Comparison of ENCODE assay signal across 11 mouse cellular contexts in genomic region chr5:136637872-136638271, GRCm38 (mm10). TPM values are rescaled to one million over a fixed set of nuclear protein-coding genes. Genes with fewer than 3 reads are reported as not detected.
DNase-seq lines count a peak whose midpoint lies in the region; ATAC-seq and TF ChIP-seq lines count a peak whose summit lies in the region.
"Had no signal": no experiment of that assay in that cellular context is flagged by ENCODE, and none has a peak within 500 bp of the region (broad histone marks: within the 10 kb centered on the region; RNA-seq: fewer than 3 reads in every experiment).

No protein-coding gene starts in this region.

- peak; percentile 6 for DNase-seq in liver, adult 2 months (ENCODE audit: extremely low read depth, low read depth, low spot score)
- DNase-seq in liver, embryonic 11.5 days (ENCODE audit: low spot score) = no peak
- DNase-seq in layer of hippocampus, postnatal 14 days (ENCODE audit: low spot score in 2 of 2) = peak; percentile 24 to 36
- DNase-seq in right cerebral cortex, postnatal 4 days = peak; percentile 39
- DNase-seq in gastrocnemius, postnatal 14 days = no peak
- DNase-seq in kidney, adult 8-10 months = no peak
- DNase-seq: embryo, embryonic 11 days; kidney, adult 9 months had no signal

- no peak for TF ChIP-seq POLR2A in liver, adult 2 months (IDR thresholded peaks at IDR 0.05; ENCODE audit: extremely low read depth, insufficient read depth, low read length)

- TF ChIP-seq CTCF in liver, adult 2 months (IDR thresholded peaks at IDR 0.05; ENCODE audit: low read depth, low read length) = no peak

- H3K4me3 ChIP-seq in liver, adult 2 months (ENCODE audit: insufficient read depth, low read depth, low read length) = no peak overlapping the region
- no peak overlapping the region for H3K4me3 ChIP-seq in liver, embryonic 11.5 days (ENCODE audit: low read depth, low read length)
- no peak overlapping the region for H3K4me3 ChIP-seq in embryonic facial prominence, embryonic 15.5 days (replicated peaks)
- H3K4me3 ChIP-seq: limb, embryonic 15.5 days; midbrain, embryonic 15.5 days had no signal

- intact Hi-C loops in gastrocnemius, postnatal 14 days (cut with DNase I; ENCODE audit: low total_unique reads) = no loop called here

- no peaks in the 10 kb centered on the region for H3K9me3 ChIP-seq in liver, embryonic 11.5 days (ENCODE audit: control insufficient read depth, low read length)
- no peaks in the 10 kb centered on the region for H3K9me3 ChIP-seq in embryonic facial prominence, embryonic 15.5 days (replicated peaks)
- H3K9me3 ChIP-seq: limb, embryonic 15.5 days; midbrain, embryonic 15.5 days had no signal

- no peaks in the 10 kb centered on the region for H3K79me2 ChIP-seq in liver, adult 2 months (ENCODE audit: control insufficient read depth, insufficient read depth, low read length)

- no peaks in the 10 kb centered on the region for H3K27me3 ChIP-seq in liver, adult 2 months (ENCODE audit: control insufficient read depth, insufficient read depth, low read length)
- no peaks in the 10 kb centered on the region for H3K27me3 ChIP-seq in liver, embryonic 11.5 days (replicated peaks; ENCODE audit: control insufficient read depth, insufficient read depth, low read length)
- 0 out of 2 replicates have a peak, but pooled peaks cover 4% of the 10 kb centered on the region for H3K27me3 ChIP-seq in embryonic facial prominence, embryonic 15.5 days
- H3K27me3 ChIP-seq: limb, embryonic 15.5 days; midbrain, embryonic 15.5 days had no signal

- WGBS in liver, adult 2 months = 80% methylated on average over 11 of the region's 11 CpGs
- WGBS in liver, embryonic 11.5 days = 63% methylated on average over 11 of the region's 11 CpGs
- 31% methylated on average over 11 of the region's 11 CpGs for WGBS in embryonic facial prominence, embryonic 15.5 days

- H3K9ac ChIP-seq in liver, adult 2 months (ENCODE audit: low read depth, low read length) = no peak overlapping the region
- no peak overlapping the region for H3K9ac ChIP-seq in liver, embryonic 11.5 days (ENCODE audit: low read depth, low read length)
- no peak overlapping the region for H3K9ac ChIP-seq in embryonic facial prominence, embryonic 15.5 days
- H3K9ac ChIP-seq: limb, embryonic 15.5 days; midbrain, embryonic 15.5 days had no signal

- no peak overlapping the region for H3K4me2 ChIP-seq in liver, embryonic 11.5 days
- no peak overlapping the region for H3K4me2 ChIP-seq in embryonic facial prominence, embryonic 15.5 days (replicated peaks)
- H3K4me2 ChIP-seq: limb, embryonic 15.5 days; midbrain, embryonic 15.5 days had no signal

- ATAC-seq in liver, embryonic 11.5 days (replicated peaks; ENCODE audit: low FRiP score) = no peak
- peak; percentile 49 for ATAC-seq in embryonic facial prominence, embryonic 15.5 days (ENCODE audit: insufficient number of reproducible peaks, low FRiP score, low TSS enrichment, low read depth)
- ATAC-seq: midbrain, embryonic 15.5 days had no signal

- H3K36me3 ChIP-seq in liver, adult 2 months (ENCODE audit: control insufficient read depth, insufficient read depth, low read length) = no peaks in the 10 kb centered on the region
- no peaks in the 10 kb centered on the region for H3K36me3 ChIP-seq in liver, embryonic 11.5 days (ENCODE audit: control insufficient read depth, insufficient read depth, low read length)
- H3K36me3 ChIP-seq in embryonic facial prominence, embryonic 15.5 days = no peaks in the 10 kb centered on the region
- H3K36me3 ChIP-seq: limb, embryonic 15.5 days; midbrain, embryonic 15.5 days had no signal

- H3K27ac ChIP-seq in liver, adult 2 months (replicated peaks; ENCODE audit: insufficient read depth, low read depth, low read length) = no peak overlapping the region
- H3K27ac ChIP-seq in liver, embryonic 11.5 days (ENCODE audit: low read depth, low read length) = no peak overlapping the region
- H3K27ac ChIP-seq in embryonic facial prominence, embryonic 15.5 days (replicated peaks) = 0 out of 2 replicates have a peak overlapping the region, but pooled peaks have one; percentile 48
- H3K27ac ChIP-seq: limb, embryonic 15.5 days; midbrain, embryonic 15.5 days had no signal

- no peaks in the 10 kb centered on the region for H3K4me1 ChIP-seq in liver, adult 2 months (ENCODE audit: control insufficient read depth, insufficient read depth, low read length)
- peaks cover 5% of the 10 kb centered on the region; the same call in 1 of the 2 replicates for H3K4me1 ChIP-seq in liver, embryonic 11.5 days (replicated peaks; ENCODE audit: control insufficient read depth, insufficient read depth, low read length)
- peaks cover 13% of the 10 kb centered on the region for H3K4me1 ChIP-seq in embryonic facial prominence, embryonic 15.5 days
- H3K4me1 ChIP-seq: limb, embryonic 15.5 days; midbrain, embryonic 15.5 days had no signal

RNA-seq across cellular contexts. Expression of gene Myl10, which starts 55.1 kb away (rescaled TPM):
- not detected in 2 replicates for total RNA-seq in liver, adult 2 months (2014; rRNA removed)
- polyA plus RNA-seq in liver, adult 2 months (2012; rRNA removed) = not detected in 2 replicates
- polyA plus RNA-seq in liver, embryonic 11.5 days (2014; fragmentation: Nextera tagmentation; extraction: Ambion mirVana) = not detected in 2 replicates
- not detected in 2 replicates for polyA plus RNA-seq in embryonic facial prominence, embryonic 15.5 days (2015; fragmentation: Nextera tagmentation; extraction: Ambion mirVana)
- not detected for total RNA-seq in layer of hippocampus, postnatal 14 days (2021)
- 1 to 10 TPM; 6.0 to 7.3 TPM for total RNA-seq in gastrocnemius, postnatal 14 days (2021)
- polyA plus RNA-seq: midbrain, embryonic 15.5 days had no signal

Comparison
In these comparisons a context has a peak if more than half of its experiments do, and no peak if none do; other contexts are left out.
1. DNase-seq: peak in liver, adult 2 months (single experiment), layer of hippocampus, postnatal 14 days (2 of 2) and right cerebral cortex, postnatal 4 days (single experiment); none in liver, embryonic 11.5 days (single experiment), gastrocnemius, postnatal 14 days (single experiment) and kidney, adult 8-10 months (0 of 2).